Mouse (Mus musculus): ENCODE measurements around the gene Slc37a2. TPM values are rescaled to one million over a fixed set of nuclear protein-coding genes. Genes with fewer than 3 reads are reported as not detected.
"Not testable (repeated sequence)": the region's sequence is repeated elsewhere in the genome, so short reads cannot be mapped to it uniquely, and the experiment has no call there.

Gene Slc37a2
- 0.26 TPM for polyA plus RNA-seq (2021)

DNA sequence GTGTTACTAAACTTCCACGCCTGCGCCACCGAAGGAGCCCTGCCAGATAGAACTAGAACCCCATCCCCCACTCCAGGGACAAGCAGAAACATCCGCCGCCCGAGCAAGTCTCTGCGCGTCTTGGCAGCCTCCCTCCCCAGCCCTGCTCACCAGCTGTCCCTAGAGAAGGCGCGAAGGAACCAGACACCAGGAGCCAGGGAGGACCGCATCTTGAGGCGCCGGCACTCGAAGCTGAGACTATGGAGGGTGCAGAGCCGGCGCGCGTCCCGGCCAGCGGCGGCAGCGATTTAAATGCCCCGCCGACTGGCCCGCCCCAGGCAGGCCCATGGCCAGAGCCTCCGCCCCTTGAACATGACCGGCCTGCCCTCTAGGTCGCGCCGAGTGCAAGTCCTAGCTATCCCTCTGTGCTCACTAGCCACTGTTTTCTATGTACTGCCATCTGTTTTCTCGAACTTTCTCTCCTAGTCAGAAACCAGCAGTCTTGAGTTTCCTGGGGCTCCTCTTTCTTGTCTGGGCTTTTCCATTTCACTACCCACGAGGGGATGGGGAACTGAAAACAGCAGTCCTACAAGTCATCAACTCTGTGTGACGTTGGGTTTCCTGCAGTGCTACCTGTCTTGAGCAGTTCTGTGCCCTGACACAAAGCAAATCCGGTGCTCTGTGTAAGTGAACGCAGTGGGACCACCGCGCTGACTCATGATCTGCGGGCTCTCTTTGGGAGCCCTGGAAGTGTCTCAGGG, at the start of gene Slc37a2:
Gene Slc37a2, minus strand, starts transcription at position 590 of the 740 bp plus-strand sequence.
- ChIA-PET CTCF (interaction anchor here (1.0 to 2.0 kb wide), 4 partner anchors 9 to 73 kb away, joined by 3 to 10 read pairs (median 5); no protein-coding TSS in a partner anchor), POLR2A (no interaction called here)
- no peak for TF ChIP-seq CTCF (IDR thresholded peaks at IDR 0.05)
- no peak for DNase-seq (ENCODE audit: low read depth, low spot score)
- H3K27me3 ChIP-seq, result peaks cover 4% of the 10 kb centered on the region
- in situ Hi-C loops (cut with MboI; ENCODE audit: low pct_unique_long_range_greater_than_20kb), result no loop called here
- peak; percentile 90 for ATAC-seq

DNA sequence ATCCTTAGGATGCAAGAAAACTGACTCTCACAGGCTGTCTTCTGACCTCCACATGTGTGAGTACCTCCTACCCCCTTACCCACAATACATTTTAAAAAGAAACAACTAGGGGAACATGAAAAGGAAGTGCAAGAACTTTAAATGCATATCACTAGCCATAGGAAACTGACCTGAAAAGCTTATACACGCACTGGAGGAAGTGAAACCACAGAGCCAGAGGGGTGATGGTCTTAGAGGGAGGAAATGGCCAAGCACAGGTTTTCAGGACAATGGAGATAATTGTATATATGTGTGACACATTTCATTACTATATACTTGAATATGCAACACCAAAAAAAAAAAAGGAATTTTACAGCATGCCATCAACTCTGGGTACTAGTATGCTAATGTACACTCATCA, 46.2 kb upstream of the Slc37a2 start:
- TF ChIP-seq CTCF (IDR thresholded peaks at IDR 0.05), result no peak
- POLR2A ChIA-PET, result no interaction called here
- CTCF ChIA-PET, result interaction anchor here (0.7 kb wide), 1 partner anchor 11 kb away, joined by 3 read pairs; no protein-coding TSS in a partner anchor
- in situ Hi-C loops (cut with MboI; ENCODE audit: low pct_unique_long_range_greater_than_20kb), result no loop called here
- DNase-seq (ENCODE audit: low read depth, low spot score), result no peak
- no peaks in the 10 kb centered on the region for H3K27me3 ChIP-seq
- no peak for ATAC-seq

DNA sequence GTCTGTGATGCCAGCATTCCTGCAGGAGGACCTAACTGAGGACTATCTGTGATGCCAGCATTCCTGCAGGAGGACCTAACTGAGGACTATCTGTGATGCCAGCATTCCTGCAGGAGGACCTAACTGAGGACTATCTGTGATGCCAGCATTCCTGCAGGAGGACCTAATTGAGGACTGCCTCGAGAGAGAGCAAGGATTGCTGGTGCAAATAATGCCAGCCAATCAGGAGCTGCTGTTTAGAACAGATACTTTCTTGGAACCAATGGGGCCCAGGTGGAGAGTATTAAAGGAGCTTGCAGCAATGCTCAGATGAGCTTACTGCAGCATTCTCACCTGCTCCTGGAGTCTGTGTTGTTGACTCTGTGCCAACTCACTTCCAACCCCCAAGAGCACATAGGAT, 45.0 kb upstream of the Slc37a2 start:
- in situ Hi-C loops (cut with MboI; ENCODE audit: low pct_unique_long_range_greater_than_20kb); ATAC-seq; H3K27me3 ChIP-seq; POLR2A ChIA-PET; DNase-seq (ENCODE audit: low read depth, low spot score): not testable (repeated sequence)
- CTCF ChIA-PET, result interaction anchor here (0.8 kb wide), 1 partner anchor 12 kb away, joined by 3 read pairs; no protein-coding TSS in a partner anchor

DNA sequence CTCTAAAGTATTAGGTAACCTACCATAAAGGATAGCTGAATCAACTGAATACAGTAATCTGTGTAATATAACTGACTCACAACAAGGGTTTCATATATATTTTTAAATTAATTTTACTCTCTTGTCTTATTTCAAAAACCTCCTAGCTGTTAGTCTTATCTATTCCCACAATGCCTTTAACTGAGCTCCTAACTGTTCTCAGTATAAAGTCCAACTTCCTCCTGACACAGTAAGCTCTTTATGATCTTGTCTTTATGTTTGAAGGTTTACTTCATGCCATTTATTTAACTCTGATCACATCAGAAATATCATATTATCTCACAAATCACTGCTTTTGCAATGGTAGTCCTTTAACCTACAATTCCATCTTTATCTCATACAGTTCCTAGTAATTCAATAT, 40.0 kb upstream of the Slc37a2 start:
- TF ChIP-seq CTCF (IDR thresholded peaks at IDR 0.05), result no peak
- in situ Hi-C loops (cut with MboI; ENCODE audit: low pct_unique_long_range_greater_than_20kb), result no loop called here
- no peaks in the 10 kb centered on the region for H3K27me3 ChIP-seq
- ATAC-seq, result no peak
- DNase-seq (ENCODE audit: low read depth, low spot score), result no peak
- CTCF ChIA-PET, result interaction anchor here (1.0 to 2.4 kb wide), 4 partner anchors 9 to 324 kb away, joined by 3 to 6 read pairs (median 3); no protein-coding TSS in a partner anchor
- POLR2A ChIA-PET, result no interaction called here

DNA sequence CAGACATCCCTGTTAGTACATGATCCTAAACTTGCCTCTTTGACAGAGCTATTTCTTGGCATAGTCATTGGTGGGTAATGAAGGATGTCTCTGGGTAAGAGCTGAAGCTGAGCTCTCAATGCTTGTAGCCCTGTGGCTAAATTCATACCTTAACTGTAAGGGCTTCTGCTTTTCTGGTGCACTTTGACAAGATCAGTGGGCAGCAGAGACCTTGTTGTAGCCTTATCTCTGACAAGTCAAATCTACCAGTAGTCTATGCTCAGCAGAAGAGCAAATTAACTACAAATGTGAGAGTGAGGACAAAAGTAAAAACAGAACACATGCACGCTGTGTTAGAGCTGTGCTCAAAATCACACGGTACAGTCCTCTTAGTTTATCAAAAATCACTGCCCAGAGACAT, 11.1 kb upstream of the Slc37a2 start:
- ATAC-seq (no peak), DNase-seq (ENCODE audit: low read depth, low spot score) (no peak)
- POLR2A ChIA-PET, result interaction anchor here (0.6 kb wide), 1 partner anchor 254 kb away, joined by 3 read pairs; no protein-coding TSS in a partner anchor
- no peaks in the 10 kb centered on the region for H3K27me3 ChIP-seq
- in situ Hi-C loops (cut with MboI; ENCODE audit: low pct_unique_long_range_greater_than_20kb), result no loop called here
- no peak for TF ChIP-seq CTCF (IDR thresholded peaks at IDR 0.05)
- CTCF ChIA-PET, result interaction anchor here (1.0 to 1.3 kb wide), 2 partner anchors 10 to 12 kb away, joined by 4 read pairs; no protein-coding TSS in a partner anchor

DNA sequence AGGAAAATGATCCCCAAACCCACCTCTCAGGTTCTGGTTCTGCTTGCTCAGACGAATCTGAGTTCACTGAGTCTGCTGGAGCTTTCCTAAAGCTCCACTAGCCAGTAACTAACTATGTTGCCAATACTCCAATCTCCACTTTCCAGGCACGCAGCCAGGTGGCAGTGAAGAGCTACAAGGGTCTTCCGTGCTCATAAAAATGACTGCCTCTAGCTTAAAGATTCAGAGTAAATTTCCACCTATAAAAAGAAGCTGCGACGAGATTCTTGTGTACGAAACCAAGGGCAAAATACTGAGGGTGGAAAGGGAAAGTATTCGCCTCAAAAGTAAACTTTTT, 319 bp upstream of the Slc37a2 start:
- H3K27me3 ChIP-seq, result peaks cover 4% of the 10 kb centered on the region
- POLR2A ChIA-PET, result no interaction called here
- no peak for DNase-seq (ENCODE audit: low read depth, low spot score)
- ATAC-seq, result peak; percentile 75
- in situ Hi-C loops (cut with MboI; ENCODE audit: low pct_unique_long_range_greater_than_20kb), result no loop called here
- CTCF ChIA-PET, result interaction anchor here (1.0 to 2.0 kb wide), 4 partner anchors 8 to 73 kb away, joined by 4 to 10 read pairs (median 5); no protein-coding TSS in a partner anchor
- TF ChIP-seq CTCF (IDR thresholded peaks at IDR 0.05), result peak; percentile 72

DNA sequence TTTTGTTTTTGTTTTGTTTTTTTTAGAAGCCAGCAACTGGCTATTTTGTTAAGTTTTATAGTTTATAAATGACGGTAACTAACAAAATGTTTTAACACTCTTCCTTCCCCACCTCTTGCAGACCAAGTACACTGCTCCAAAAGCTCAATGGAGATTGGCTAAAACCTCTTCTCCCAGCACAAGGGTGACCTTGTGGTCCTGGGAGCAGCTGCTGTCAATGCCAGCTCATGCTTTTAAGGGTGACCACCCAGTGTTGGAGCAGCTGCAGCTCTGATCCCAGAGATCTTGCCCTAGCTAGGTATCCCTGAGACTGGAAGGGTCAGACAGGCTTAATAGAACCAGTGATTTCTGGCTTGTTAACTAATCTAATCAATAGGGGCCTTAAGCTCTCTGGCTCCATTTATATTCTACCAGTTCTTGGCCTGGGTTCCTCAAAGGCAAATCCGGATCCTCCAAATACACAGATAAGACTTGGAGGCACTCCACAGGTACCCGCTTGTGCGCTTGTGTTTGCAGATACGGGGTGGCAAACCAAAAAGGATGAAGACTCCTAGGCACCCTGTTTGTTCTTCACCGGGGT, 917 bp downstream of the Slc37a2 start:
- TF ChIP-seq CTCF (IDR thresholded peaks at IDR 0.05), result no peak
- CTCF ChIA-PET, result interaction anchor here (1.1 to 1.7 kb wide), 4 partner anchors 9 to 25 kb away, joined by 3 to 5 read pairs (median 4); no protein-coding TSS in a partner anchor
- peaks cover 4% of the 10 kb centered on the region for H3K27me3 ChIP-seq
- in situ Hi-C loops (cut with MboI; ENCODE audit: low pct_unique_long_range_greater_than_20kb), result no loop called here
- DNase-seq (ENCODE audit: low read depth, low spot score) (no peak), ATAC-seq (no peak)
- POLR2A ChIA-PET, result no interaction called here

DNA sequence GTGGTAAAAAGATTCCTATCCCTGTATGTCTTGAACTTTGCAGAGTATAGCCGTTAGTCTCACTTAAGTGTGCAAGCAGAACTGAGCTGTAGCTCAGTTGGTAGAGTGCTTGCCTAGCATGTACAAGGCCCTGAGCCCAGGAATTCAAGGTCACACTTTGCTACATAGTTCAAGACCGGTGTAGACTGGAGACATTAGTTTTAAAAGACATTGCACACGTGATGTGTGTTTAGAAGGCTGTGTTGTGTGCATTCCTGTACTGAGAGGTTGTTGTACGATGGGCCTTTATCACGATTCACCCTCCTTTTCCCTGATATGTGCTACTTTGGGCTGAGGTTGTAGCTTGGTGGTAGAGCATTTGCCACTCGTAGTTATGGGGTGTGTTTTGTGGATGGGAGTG, 4.9 kb downstream of the Slc37a2 start:
- ATAC-seq (no peak), DNase-seq (ENCODE audit: low read depth, low spot score) (no peak)
- no peak for TF ChIP-seq CTCF (IDR thresholded peaks at IDR 0.05)
- CTCF ChIA-PET, result interaction anchor here (1.1 to 1.4 kb wide), 2 partner anchors 10 to 21 kb away, joined by 3 read pairs; no protein-coding TSS in a partner anchor
- POLR2A ChIA-PET, result no interaction called here
- peaks cover 4% of the 10 kb centered on the region for H3K27me3 ChIP-seq
- in situ Hi-C loops (cut with MboI; ENCODE audit: low pct_unique_long_range_greater_than_20kb), result no loop called here

DNA sequence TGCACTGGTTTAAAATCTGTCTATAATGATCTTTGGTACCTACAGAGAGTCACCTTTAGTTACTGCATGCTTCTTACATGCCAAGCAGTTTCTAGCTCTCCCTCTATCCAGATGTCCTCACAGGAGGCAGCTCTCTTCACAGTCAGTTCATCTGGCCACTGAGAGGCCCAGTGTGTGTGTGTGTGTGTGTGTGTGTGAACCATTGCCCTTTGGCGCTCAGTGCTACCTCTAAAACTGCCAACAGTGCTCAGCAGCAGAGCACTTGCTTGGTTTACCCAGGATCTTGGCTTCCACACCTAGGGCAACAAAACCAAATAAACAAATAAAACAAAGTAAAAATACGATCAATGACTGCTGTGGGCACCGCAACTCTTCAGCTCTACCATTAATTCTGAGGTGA, 5.6 kb downstream of the Slc37a2 start:
- POLR2A ChIA-PET, result no interaction called here
- peaks cover 4% of the 10 kb centered on the region for H3K27me3 ChIP-seq
- DNase-seq (ENCODE audit: low read depth, low spot score), result no peak
- in situ Hi-C loops (cut with MboI; ENCODE audit: low pct_unique_long_range_greater_than_20kb), result no loop called here
- no peak for ATAC-seq
- CTCF ChIA-PET, result interaction anchor here (0.7 to 1.6 kb wide), 5 partner anchors 9 to 79 kb away, joined by 3 read pairs; no protein-coding TSS in a partner anchor
- TF ChIP-seq CTCF (IDR thresholded peaks at IDR 0.05), result no peak

DNA sequence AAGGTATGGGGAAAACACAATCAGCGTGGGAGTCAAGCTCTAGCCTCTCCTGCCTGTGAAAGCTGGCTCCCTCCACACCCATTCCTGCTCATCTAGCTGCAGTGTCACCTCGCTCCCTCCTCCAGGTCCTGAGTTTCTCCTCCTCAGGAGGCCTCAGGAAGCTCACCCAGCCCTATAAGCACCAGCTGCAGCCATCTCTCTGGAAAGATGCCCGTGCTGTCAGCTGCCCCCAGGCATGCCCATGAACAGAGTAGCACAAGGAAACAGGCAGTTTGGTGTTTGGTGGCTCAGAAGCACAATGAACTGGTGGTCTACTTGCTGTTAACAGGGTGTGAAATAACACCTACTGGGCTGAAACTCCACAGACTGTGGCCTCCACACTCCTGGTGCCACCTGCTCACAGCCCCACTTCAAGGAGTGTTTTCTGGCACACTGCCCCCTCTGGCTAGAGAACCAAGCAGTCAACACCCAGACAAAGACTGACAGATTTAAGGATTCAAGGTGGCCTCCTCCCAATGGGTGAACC, 7.1 kb downstream of the Slc37a2 start:
- TF ChIP-seq CTCF (IDR thresholded peaks at IDR 0.05), result no peak
- ChIA-PET CTCF (interaction anchor here (1.6 kb wide), 1 partner anchor 80 kb away, joined by 3 read pairs; no protein-coding TSS in a partner anchor), POLR2A (interaction anchor here (0.6 kb wide), 1 partner anchor 65 kb away, joined by 3 read pairs; no protein-coding TSS in a partner anchor)
- ATAC-seq (no peak), DNase-seq (ENCODE audit: low read depth, low spot score) (no peak)
- H3K27me3 ChIP-seq, result no peaks in the 10 kb centered on the region
- in situ Hi-C loops (cut with MboI; ENCODE audit: low pct_unique_long_range_greater_than_20kb), result no loop called here

DNA sequence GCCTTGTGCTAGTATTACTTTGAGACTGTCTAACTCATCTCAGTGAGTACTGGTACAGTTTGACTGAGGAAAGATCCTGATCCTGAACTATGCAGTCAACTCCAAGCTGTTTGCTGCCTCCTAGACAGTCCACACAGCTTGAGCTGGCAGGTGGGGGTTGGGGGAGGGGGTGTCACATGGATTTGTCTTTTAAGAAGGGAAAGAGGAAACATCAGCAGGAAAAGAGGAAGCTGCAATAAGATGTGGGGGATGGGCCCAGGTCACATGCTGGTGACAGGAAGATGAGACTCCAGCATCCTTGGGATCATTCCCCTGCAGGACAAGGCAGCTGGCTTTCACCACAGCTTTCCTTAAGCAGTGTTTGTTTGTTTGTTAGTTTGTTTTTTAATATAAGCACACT, 8.1 kb downstream of the Slc37a2 start:
- DNase-seq (ENCODE audit: low read depth, low spot score), result no peak
- H3K27me3 ChIP-seq, result no peaks in the 10 kb centered on the region
- in situ Hi-C loops (cut with MboI; ENCODE audit: low pct_unique_long_range_greater_than_20kb), result no loop called here
- no peak for TF ChIP-seq CTCF (IDR thresholded peaks at IDR 0.05)
- no peak for ATAC-seq
- CTCF ChIA-PET, result no interaction called here
- POLR2A ChIA-PET, result no interaction called here

All from Patski (cell line).